Mouse (Mus musculus) T-cell, adult 2 months (primary cell): ENCODE results near the gene Anxa9.

Experiments
- DNase-seq: peaks from one replicate; pipeline ENCODE4 v3.0.0; 2022; ENCODE audit warnings: low spot score

The Anxa9 gene

GRCm38 (mm10) chr3:95247660-95248336 is 59.2 kb downstream of the Anxa9 start:
- DNase-seq = no peak

- no peak for DNase-seq
These were observed 60.3 kb downstream of the Anxa9 start for GRCm38 (mm10) chr3:95246465-95247231.
